Mouse (Mus musculus): ENCODE measurements around the gene 1520401A03Rik. TPM values are rescaled to one million over a fixed set of nuclear protein-coding genes. Genes with fewer than 3 reads are reported as not detected.

Gene 1520401A03Rik
- total RNA-seq, 4 experiments from 2014 or later: 0.16 to 0.81 (median 0.32) TPM

- no peak for DNase-seq (ENCODE audit: low spot score in 2 of 2)
Observed at GRCm38 (mm10) chr17:23671519-23671918, 51.1 kb downstream of the 1520401A03Rik start.

DNA sequence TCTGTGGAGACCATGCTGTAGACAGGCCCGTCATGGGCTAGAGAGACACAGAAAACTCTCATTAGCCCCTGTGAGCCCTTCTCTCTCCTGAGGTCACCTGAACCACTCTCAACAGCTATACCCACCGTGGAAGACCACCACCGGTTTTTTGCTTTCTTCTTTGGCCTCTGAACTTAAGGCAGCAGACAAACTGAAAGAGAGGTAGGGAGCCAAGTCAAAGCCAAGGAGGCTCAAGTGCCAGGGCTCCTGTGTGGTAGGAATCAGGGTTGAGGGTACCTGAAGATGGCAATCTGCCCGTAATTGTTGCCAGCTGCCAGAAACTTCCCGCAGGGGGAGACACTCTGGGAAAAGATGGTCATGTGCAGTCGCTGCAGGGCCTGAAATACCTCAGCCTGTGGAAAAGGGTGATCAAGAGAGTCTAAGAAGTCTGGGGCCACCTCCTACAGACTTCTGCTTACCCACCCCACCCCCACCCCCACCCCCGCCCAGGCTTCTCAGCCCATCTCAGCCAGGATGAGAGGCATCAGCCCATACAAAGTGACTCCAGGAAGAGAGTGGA is 52.0 kb downstream of the 1520401A03Rik start:
- DNase-seq (ENCODE audit: low spot score in 2 of 2): no peak

GRCm38 (mm10) chr17:23665511-23665910 is 57.1 kb downstream of the 1520401A03Rik start:
- no peak for DNase-seq (ENCODE audit: low spot score in 2 of 2)

- no peak for DNase-seq (ENCODE audit: low spot score in 2 of 2)
Observed at GRCm38 (mm10) chr17:23664556-23665021, 58.0 kb downstream of the 1520401A03Rik start.

DNA sequence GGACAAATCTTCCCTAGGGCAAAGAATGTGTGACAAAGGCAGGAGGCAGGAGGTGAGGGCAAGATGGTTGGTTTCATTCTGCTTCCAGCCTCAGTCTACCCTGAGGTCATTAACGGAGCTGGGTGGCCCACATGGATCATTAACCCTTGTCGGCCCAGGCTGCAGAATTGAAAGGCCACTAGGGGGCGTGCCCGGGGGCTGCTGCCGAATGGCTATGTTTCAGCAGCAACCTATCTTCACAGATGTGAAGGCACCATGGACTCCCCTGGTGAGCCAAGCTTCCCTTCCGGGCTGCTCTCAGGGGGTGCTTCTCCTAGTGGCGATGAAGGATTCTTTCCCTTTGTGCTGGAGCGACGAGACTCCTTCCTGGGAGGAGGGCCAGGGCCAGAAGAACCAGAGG is 61.1 kb downstream of the 1520401A03Rik start:
- DNase-seq (ENCODE audit: low spot score in 2 of 2): no peak

DNA sequence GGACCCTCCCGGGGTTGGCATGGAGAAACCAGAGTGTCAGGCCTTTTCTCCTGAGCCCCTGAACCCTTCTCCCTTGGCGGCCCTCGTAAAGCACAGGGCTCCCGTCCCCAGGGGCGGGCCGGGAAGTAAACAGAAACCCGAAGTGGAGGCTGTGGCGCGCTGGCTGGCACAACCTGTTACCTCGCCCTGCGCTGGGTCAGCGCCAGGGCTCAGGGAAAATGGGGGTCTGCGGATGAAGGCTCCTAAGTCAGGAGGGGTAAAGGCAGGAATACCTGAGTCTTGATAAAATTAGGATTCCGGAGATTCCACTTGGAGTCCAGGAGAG is 61.7 kb downstream of the 1520401A03Rik start:
- DNase-seq (ENCODE audit: low spot score in 2 of 2): no peak

- no peak for DNase-seq (ENCODE audit: low spot score in 2 of 2)
Observed at GRCm38 (mm10) chr17:23660117-23660875, 62.3 kb downstream of the 1520401A03Rik start, which contains the start of gene Bicdl2. Gene Bicdl2 (plus strand): TSS chr17:23660506.

DNA sequence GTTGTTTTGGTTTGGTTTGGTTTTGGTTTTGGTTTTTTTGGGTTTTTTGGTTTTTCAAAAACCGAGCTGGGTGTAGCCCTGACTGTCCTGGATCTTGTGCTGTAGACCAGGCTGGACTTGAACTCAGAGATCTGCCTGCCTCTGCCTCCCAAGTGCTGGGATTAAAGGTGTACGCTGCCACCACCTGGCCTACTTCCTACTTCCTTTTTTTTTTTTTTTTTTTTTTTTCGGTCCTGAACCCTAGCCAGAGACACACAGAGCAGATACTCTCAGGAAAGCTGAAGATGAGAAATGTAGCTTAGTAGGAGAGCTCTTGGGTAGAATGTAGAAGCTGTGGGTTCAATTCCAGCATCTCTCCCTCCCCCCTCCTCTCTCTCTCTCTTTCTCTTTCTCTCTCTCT is 64.1 kb downstream of the 1520401A03Rik start:
- DNase-seq (ENCODE audit: low spot score in 2 of 2): no peak

Other genes with a start within 250 kb of the 1520401A03Rik start
- gene Vmn2r117, start 243.1 kb downstream of the 1520401A03Rik start, total RNA-seq (2022): not detected
- 1 to 10 TPM; 6.2 to 8.4 (median 7.1) TPM for gene Zfp213, start 158.5 kb downstream of the 1520401A03Rik start, total RNA-seq (2022)
- gene Zfp13, start 123.3 kb downstream of the 1520401A03Rik start, total RNA-seq (2022): 10 to 100 TPM; 28.9 to 32.6 (median 31.6) TPM
- gene Zscan10, start 121.9 kb downstream of the 1520401A03Rik start, total RNA-seq (2022): not detected
- under 1 TPM; 0.19 to 0.34 (median 0.26) TPM for gene Mmp25, start 77.5 kb downstream of the 1520401A03Rik start, total RNA-seq (2022)
- not detected for gene Bicdl2, start 62.3 kb downstream of the 1520401A03Rik start, total RNA-seq (2022)
- gene Hcfc1r1, start 49.2 kb downstream of the 1520401A03Rik start, total RNA-seq (2022): 100 to 1,000 TPM; 104 to 122 (median 108) TPM
- gene Thoc6, start 48.9 kb downstream of the 1520401A03Rik start, total RNA-seq (2022): 1 to 10 TPM; 7.0 to 8.6 (median 7.4) TPM
- 1 to 10 TPM; 6.4 to 9.8 (median 7.4) TPM for gene Tnfrsf12a, start 45.3 kb downstream of the 1520401A03Rik start, total RNA-seq (2022)
- not detected for gene Cldn6, start 43.5 kb downstream of the 1520401A03Rik start, total RNA-seq (2022)
- gene Cldn9, start 38.8 kb downstream of the 1520401A03Rik start, total RNA-seq (2022): under 1 TPM in 1 of 4 experiments, not detected in 3; 0.68 TPM
- 1 to 10 TPM; 4.3 to 5.2 (median 4.7) TPM for gene Pkmyt1, start 3.6 kb upstream of the 1520401A03Rik start, total RNA-seq (2022)
- 10 to 100 TPM; 53.1 to 56.9 (median 53.6) TPM for gene Paqr4, start 18.1 kb upstream of the 1520401A03Rik start, total RNA-seq (2022)
- 1 to 10 TPM in 1 of 4 experiments, under 1 TPM in 3; 0.51 to 1.3 (median 0.68) TPM for gene Kremen2, start 23.1 kb upstream of the 1520401A03Rik start, total RNA-seq (2022)
- gene Flywch1, start 48.8 kb upstream of the 1520401A03Rik start, total RNA-seq (2022): 100 to 1,000 TPM; 324 to 395 (median 358) TPM
- gene Flywch2, start 63.3 kb upstream of the 1520401A03Rik start, total RNA-seq (2022): 10 to 100 TPM in 2 of 4 experiments, 1 to 10 TPM in 2; 8.1 to 11.7 (median 10.1) TPM
- 100 to 1,000 TPM; 503 to 777 (median 666) TPM for gene Srrm2, start 67.7 kb upstream of the 1520401A03Rik start, total RNA-seq (2022)
- 100 to 1,000 TPM; 314 to 381 (median 345) TPM for gene Elob, start 106.4 kb upstream of the 1520401A03Rik start, total RNA-seq (2022)
- under 1 TPM in 1 of 4 experiments, not detected in 3; 0.38 TPM for gene Prss33, start 113.3 kb upstream of the 1520401A03Rik start, total RNA-seq (2022)
- gene Prss32, start 121.1 kb upstream of the 1520401A03Rik start, total RNA-seq (2022): not detected
- 1 to 10 TPM; 1.8 to 2.3 (median 2.0) TPM for gene Prss41, start 121.4 kb upstream of the 1520401A03Rik start, total RNA-seq (2022)
- not detected for gene Prss21, start 145.3 kb upstream of the 1520401A03Rik start, total RNA-seq (2022)
- gene Dcpp1, start 158.1 kb upstream of the 1520401A03Rik start, total RNA-seq (2022): not detected
- not detected for gene Dcpp2, start 158.1 kb upstream of the 1520401A03Rik start, total RNA-seq (2022)
- not detected for gene Dcpp3, start 194.7 kb upstream of the 1520401A03Rik start, total RNA-seq (2022)
- not detected for gene Sbp, start 218.9 kb upstream of the 1520401A03Rik start, total RNA-seq (2022)
- not detected for gene Sbpl, start 232.5 kb upstream of the 1520401A03Rik start, total RNA-seq (2022)